Mouse (Mus musculus): Measurements from ENCODE around the gene Col4a3bp.

DNA sequence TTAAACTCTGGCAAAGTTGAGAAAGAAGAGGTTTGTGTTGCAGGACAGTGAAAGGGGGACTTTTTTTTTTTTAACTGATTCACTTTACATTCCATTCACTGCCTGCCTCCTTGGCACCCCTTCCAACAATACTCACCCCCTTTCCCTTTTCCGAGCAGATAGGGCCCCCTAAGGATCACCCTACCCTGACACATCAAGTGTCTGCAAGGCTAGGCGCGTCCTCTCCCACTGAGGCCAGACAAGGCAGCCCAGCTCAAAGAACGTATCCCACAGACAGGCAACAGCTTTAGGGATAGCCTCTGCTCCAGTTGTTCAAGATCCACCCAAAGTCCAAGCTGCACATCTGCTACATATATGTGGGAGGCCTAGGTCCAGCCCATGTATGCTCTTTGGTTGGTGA, 51.7 kb downstream of the Col4a3bp start:
- TF ChIP-seq CTCF (IDR thresholded peaks at IDR 0.05; ENCODE audit: control insufficient read depth, insufficient read depth, low read length) (no peak), POLR2A (IDR thresholded peaks at IDR 0.05; ENCODE audit: borderline replicate concordance, control insufficient read depth, low read depth, low read length) (no peak)

Measured in bone marrow, adult 2 months (tissue).